Mouse (Mus musculus): ENCODE measurements at regions not wholly inside any gene's neighbourhood (a gene's known extent, or its start where the extent isn't known, plus 50 kb on each side); places are given as distances from the start of the nearest gene placed in this dataset.
"Not testable (repeated sequence)": the region's sequence is repeated elsewhere in the genome, so short reads cannot be mapped to it uniquely, and the experiment has no call there.

GRCm38 (mm10) chr8:39426770-39427169 is 1248.1 kb upstream of the Adam24 start:
- in situ Hi-C loops (cut with MboI, MseI) = loop anchor here (25.0 kb wide), 1 partner anchor 439 kb away; no protein-coding TSS in a partner anchor

DNA sequence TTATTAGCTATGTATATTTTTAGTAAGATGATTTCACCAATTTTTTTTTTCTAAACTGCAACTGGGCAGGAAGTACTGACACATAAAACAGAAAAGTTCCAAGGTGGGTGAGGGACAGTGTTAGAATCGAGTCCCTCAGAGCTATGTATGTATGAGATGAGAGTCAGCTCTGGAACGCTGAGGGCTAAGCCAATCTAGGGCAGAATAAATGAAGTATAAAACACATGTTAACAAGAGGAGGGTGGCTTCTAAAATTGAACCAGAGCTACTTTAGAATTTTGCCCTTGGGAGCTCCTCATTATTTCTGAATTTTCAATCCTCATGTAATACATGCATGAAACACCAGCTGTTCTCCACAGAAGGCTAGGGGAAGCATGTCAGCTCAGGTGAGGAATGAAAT is 1247.5 kb upstream of the Adam24 start:
- in situ Hi-C loops (cut with MboI, MseI) = loop anchor here (25.0 kb wide), 1 partner anchor 440 kb away; no protein-coding TSS in a partner anchor

GRCm38 (mm10) chr8:39440550-39441333 is 1234.1 kb upstream of the Adam24 start:
- in situ Hi-C loops (cut with MboI, MseI) = loop anchor here (25.0 kb wide), 1 partner anchor 453 kb away; no protein-coding TSS in a partner anchor

GRCm38 (mm10) chr8:39491139-39491538 is 1183.7 kb upstream of the Adam24 start:
- in situ Hi-C loops (cut with MboI, MseI) = not testable (repeated sequence)

DNA sequence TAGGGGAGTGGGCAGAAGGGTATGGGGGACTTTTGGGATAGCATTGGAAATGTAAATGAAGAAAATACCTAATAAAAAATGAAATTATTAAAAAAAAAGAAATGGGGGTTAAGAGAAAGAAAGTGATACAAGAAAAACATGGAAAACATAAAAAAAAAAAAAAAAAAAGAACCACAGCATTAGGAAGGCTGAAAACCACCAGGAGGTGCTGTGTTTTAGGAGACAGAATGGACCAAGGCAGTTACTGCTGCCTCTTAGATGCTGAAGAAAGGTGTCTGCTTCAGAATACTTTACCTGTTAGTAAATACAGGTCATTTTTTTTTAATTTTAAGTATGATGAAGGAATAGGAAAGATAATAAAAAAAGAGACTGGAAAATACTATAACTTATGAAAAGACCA is 1174.5 kb upstream of the Adam24 start:
- in situ Hi-C loops (cut with MboI, MseI) = no loop called here

GRCm38 (mm10) chr8:39504261-39504660 is 1170.6 kb upstream of the Adam24 start:
- in situ Hi-C loops (cut with MboI, MseI) = no loop called here

GRCm38 (mm10) chr8:39512967-39513366 is 1161.9 kb upstream of the Adam24 start:
- in situ Hi-C loops (cut with MboI, MseI) = no loop called here
